Mouse (Mus musculus): ENCODE data around the gene Acvr1. TPM values are rescaled to one million over a fixed set of nuclear protein-coding genes. Genes with fewer than 3 reads are reported as not detected.

Acvr1 gene
- polyA plus RNA-seq, 1 experiment from 2014 or later: 4.2 TPM

DNA sequence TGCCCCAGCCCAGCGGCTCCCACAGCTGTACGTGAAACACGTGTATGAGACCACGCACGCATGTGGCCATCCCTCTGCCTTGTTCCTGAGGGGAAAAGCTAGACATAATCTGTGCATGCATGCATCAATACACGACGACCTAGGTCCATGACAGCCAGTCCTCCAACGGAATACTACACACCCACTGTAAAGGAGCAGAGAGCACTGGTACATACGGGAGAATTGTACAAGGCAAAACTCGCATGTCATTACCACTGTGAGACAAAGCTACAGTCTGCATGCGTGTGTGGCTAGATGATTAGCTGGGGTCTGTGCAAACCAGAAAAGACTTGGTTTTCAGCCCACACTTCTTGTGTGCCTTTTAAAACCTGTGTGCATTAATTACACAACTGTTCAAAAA, 52.5 kb downstream of the Acvr1 start:
- no peak overlapping the region for H3K4me3 ChIP-seq (replicated peaks)
- 93% methylated on average over 11 of the region's 11 CpGs for WGBS
- no peaks in the 10 kb centered on the region for H3K9me3 ChIP-seq
- peaks cover 5% of the 10 kb centered on the region for H3K4me1 ChIP-seq (replicated peaks)
- no peak overlapping the region for H3K4me2 ChIP-seq (replicated peaks)
- H3K27me3 ChIP-seq: no peaks in the 10 kb centered on the region
- no peak overlapping the region for H3K9ac ChIP-seq (replicated peaks)
- H3K27ac ChIP-seq: no peak overlapping the region
- ATAC-seq: no peak
- H3K36me3 ChIP-seq: 0 out of 2 replicates have a peak, but pooled peaks cover 3% of the 10 kb centered on the region

- H3K4me3 ChIP-seq (replicated peaks): no peak overlapping the region
- H3K36me3 ChIP-seq: 0 out of 2 replicates have a peak, but pooled peaks cover 3% of the 10 kb centered on the region
- H3K9me3 ChIP-seq: no peaks in the 10 kb centered on the region
- H3K4me2 ChIP-seq (replicated peaks): no peak overlapping the region
- no peak overlapping the region for H3K27ac ChIP-seq
- ATAC-seq: no peak
- no peaks in the 10 kb centered on the region for H3K27me3 ChIP-seq
- H3K9ac ChIP-seq (replicated peaks): no peak overlapping the region
- WGBS: 89% methylated on average over 3 of the region's 3 CpGs
- peaks cover 5% of the 10 kb centered on the region for H3K4me1 ChIP-seq (replicated peaks)
Measured at GRCm38 (mm10) chr2:58513212-58513611, 53.7 kb downstream of the Acvr1 start.

GRCm38 (mm10) chr2:58510192-58510591, 56.8 kb downstream of the Acvr1 start:
- Histone ChIP-seq H3K27me3 (no peaks in the 10 kb centered on the region), H3K4me1 (replicated peaks) (no peaks in the 10 kb centered on the region), H3K9me3 (no peaks in the 10 kb centered on the region), H3K27ac (no peak overlapping the region), H3K9ac (replicated peaks) (no peak overlapping the region), H3K4me2 (replicated peaks) (no peak overlapping the region), H3K36me3 (0 out of 2 replicates have a peak, but pooled peaks cover 7% of the 10 kb centered on the region), H3K4me3 (replicated peaks) (no peak overlapping the region)
- WGBS: 78% methylated on average over 8 of the region's 8 CpGs
- no peak for ATAC-seq

GRCm38 (mm10) chr2:58505306-58506090, 61.5 kb downstream of the Acvr1 start:
- no peak overlapping the region for H3K27ac ChIP-seq
- H3K36me3 ChIP-seq: 0 out of 2 replicates have a peak, but pooled peaks cover 3% of the 10 kb centered on the region
- no peaks in the 10 kb centered on the region for H3K4me1 ChIP-seq (replicated peaks)
- H3K9ac ChIP-seq (replicated peaks): no peak overlapping the region
- no peaks in the 10 kb centered on the region for H3K27me3 ChIP-seq
- no peak overlapping the region for H3K4me2 ChIP-seq (replicated peaks)
- 83% methylated on average over 9 of the region's 9 CpGs for WGBS
- no peaks in the 10 kb centered on the region for H3K9me3 ChIP-seq
- no peak for ATAC-seq
- H3K4me3 ChIP-seq (replicated peaks): no peak overlapping the region

DNA sequence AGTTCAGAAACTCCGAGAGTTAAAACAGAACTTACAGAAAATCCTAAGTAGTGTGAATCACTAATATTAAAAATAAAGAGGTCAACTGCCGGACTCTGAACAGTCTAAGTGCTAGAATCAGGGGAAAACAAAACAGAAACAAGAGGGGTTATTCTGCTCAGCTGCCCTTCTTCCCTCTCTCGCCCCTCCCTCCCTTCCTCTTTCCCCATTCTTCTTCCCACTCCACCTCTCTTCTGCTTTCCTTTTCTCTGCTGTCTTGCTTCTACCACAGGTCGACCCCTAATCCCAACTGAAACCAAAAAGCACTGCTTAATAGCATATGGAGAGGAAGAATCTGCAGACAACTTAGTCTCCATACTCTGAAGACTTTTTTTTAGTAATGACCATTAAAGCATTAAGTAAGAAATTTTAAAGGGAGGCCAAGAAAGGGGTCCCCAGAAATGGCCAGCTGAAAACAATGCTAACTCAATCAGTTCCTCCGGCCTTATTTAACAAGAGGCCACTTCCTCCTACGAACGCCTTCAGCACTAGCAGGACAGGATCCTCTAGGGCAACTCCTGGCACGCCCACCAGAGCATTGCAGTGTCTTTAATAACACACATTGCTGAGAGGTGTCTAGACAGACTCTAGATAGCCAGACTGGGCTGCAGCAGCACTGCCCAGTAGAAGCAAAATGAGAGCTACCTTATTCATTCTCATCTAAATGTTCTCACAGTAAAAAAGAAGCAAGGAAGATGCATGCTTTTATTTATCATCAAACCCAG, 70.1 kb downstream of the Acvr1 start:
- 92% methylated on average over 8 of the region's 8 CpGs for WGBS
- no peak overlapping the region for H3K27ac ChIP-seq
- no peaks in the 10 kb centered on the region for H3K9me3 ChIP-seq
- H3K36me3 ChIP-seq: no peaks in the 10 kb centered on the region
- no peak overlapping the region for H3K4me2 ChIP-seq (replicated peaks)
- H3K27me3 ChIP-seq: no peaks in the 10 kb centered on the region
- ATAC-seq: no peak
- H3K4me3 ChIP-seq (replicated peaks): no peak overlapping the region
- H3K4me1 ChIP-seq (replicated peaks): no peaks in the 10 kb centered on the region; the same call in 1 of the 2 replicates
- H3K9ac ChIP-seq (replicated peaks): no peak overlapping the region

- H3K9me3 ChIP-seq: no peaks in the 10 kb centered on the region
- no peak overlapping the region for H3K4me2 ChIP-seq (replicated peaks)
- no peak overlapping the region for H3K27ac ChIP-seq
- H3K9ac ChIP-seq (replicated peaks): no peak overlapping the region
- WGBS: 84% methylated on average over 3 of the region's 3 CpGs
- H3K27me3 ChIP-seq: no peaks in the 10 kb centered on the region
- no peaks in the 10 kb centered on the region for H3K36me3 ChIP-seq
- H3K4me1 ChIP-seq (replicated peaks): no peaks in the 10 kb centered on the region; the same call in 1 of the 2 replicates
- no peak for ATAC-seq
- H3K4me3 ChIP-seq (replicated peaks): no peak overlapping the region
Measured at GRCm38 (mm10) chr2:58495271-58495670, 71.7 kb downstream of the Acvr1 start.

DNA sequence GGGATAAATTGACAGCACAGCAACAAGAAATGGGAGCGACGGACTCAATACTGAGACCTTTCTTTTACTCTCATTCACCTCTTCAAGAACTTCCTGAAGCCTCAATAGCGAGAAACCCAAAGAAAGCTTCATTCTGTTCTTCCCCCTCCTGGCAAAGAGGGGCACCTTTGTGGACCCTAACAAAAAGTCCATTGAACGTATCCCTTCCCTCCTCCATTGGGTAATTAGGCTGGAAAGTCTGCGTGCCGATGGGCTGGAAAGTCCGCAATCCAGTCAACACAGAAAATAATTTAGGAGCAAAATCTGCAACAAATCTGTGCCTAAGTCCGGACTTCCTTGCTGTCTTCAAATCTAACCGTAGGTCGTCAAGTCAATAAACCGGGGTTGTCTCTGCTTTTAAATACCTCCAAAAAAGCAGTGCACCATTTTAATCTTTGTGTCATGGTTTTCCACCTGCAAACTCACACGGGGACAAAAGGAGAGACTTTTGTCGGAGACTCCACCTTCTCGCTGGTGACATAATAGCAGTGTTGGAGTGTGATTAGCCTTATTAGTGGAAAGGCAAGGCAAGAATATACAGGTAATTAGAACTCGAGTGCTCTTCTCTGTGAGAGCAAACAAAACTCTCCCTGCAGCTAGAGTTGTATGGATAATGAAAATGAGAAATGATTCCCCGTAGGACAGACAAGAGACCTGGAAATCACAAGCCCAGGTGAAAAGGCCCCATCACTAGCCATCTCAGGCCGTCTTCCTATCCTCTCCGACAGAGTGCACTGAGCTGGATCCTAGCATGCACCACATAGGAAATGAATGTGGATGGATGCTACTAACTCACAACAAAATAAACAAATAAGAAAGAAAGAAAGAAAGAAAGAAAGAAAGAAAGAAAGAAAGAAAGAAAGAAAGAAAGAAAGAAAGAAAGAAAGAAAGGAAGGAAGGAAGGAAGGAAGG, 73.0 kb downstream of the Acvr1 start:
- no peak for ATAC-seq
- Histone ChIP-seq H3K9me3 (no peaks in the 10 kb centered on the region), H3K4me3 (replicated peaks) (no peak overlapping the region), H3K27ac (no peak overlapping the region), H3K4me1 (replicated peaks) (no peaks in the 10 kb centered on the region; the same call in 1 of the 2 replicates), H3K9ac (replicated peaks) (no peak overlapping the region), H3K4me2 (replicated peaks) (no peak overlapping the region), H3K27me3 (no peaks in the 10 kb centered on the region), H3K36me3 (no peaks in the 10 kb centered on the region)
- WGBS: 60% methylated on average over 18 of the region's 18 CpGs

DNA sequence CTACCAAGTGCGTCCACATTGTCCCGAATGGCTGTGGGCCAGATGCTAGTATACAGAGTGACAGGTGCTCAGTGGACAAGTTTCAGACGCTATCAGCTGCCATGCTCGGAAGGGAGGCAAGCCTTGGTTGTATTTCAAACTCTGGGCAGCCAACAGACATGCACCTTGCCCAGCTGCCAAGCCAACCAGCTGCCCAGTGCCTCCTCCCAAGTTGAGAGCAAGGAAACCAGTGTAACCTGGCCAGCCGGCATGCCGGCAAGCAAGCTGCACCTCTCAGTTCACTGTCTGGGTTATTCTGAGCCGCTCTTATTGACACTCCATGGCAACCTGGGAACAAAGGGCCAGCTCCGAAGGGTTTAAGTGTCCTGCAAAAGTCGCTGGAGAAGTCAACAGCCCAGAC, 77.7 kb downstream of the Acvr1 start:
- H3K36me3 ChIP-seq: no peaks in the 10 kb centered on the region
- WGBS: 82% methylated on average over 9 of the region's 9 CpGs
- H3K27me3 ChIP-seq: no peaks in the 10 kb centered on the region
- no peak overlapping the region for H3K4me2 ChIP-seq (replicated peaks)
- H3K9ac ChIP-seq (replicated peaks): no peak overlapping the region
- no peak overlapping the region for H3K27ac ChIP-seq
- no peak for ATAC-seq
- peaks cover 15% of the 10 kb centered on the region for H3K4me1 ChIP-seq (replicated peaks)
- no peaks in the 10 kb centered on the region for H3K9me3 ChIP-seq
- no peak overlapping the region for H3K4me3 ChIP-seq (replicated peaks)

DNA sequence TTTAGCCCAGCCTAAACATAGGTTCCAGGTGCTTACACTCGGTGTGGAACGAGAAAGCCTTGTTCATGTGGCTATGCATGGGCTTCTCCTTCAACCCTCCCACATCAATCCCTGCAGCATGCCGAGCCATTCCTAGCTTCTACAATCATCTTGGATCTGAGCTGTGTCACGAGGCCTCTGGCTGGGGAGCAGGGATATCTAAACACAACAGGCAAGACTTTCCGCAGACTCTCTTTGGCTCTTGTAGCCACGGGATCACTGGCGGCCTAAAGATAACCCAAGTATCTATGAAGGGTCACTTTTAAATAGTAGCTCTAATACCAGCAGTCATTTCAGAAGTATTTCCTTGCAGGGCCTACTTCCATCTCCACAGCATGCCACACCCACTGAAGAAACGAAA, 78.6 kb downstream of the Acvr1 start:
- no peaks in the 10 kb centered on the region for H3K36me3 ChIP-seq
- no peak overlapping the region for H3K27ac ChIP-seq
- H3K4me2 ChIP-seq (replicated peaks): no peak overlapping the region
- H3K27me3 ChIP-seq: no peaks in the 10 kb centered on the region
- no peak overlapping the region for H3K9ac ChIP-seq (replicated peaks)
- no peak for ATAC-seq
- H3K4me3 ChIP-seq (replicated peaks): no peak overlapping the region
- no peaks in the 10 kb centered on the region for H3K9me3 ChIP-seq
- peaks cover 17% of the 10 kb centered on the region for H3K4me1 ChIP-seq (replicated peaks)
- whole genome bisulfite sequencing: 96% methylated on average over 8 of the region's 8 CpGs

GRCm38 (mm10) chr2:58487279-58487560, 79.7 kb downstream of the Acvr1 start:
- 72% methylated on average over 3 of the region's 3 CpGs for WGBS
- peak; percentile 8; the same call in 1 of the 2 replicates for ATAC-seq
- no peak overlapping the region for H3K4me2 ChIP-seq (replicated peaks)
- H3K36me3 ChIP-seq: no peaks in the 10 kb centered on the region
- no peaks in the 10 kb centered on the region for H3K27me3 ChIP-seq
- no peak overlapping the region for H3K4me3 ChIP-seq (replicated peaks)
- H3K27ac ChIP-seq: no peak overlapping the region
- H3K9me3 ChIP-seq: no peaks in the 10 kb centered on the region
- peaks cover 17% of the 10 kb centered on the region for H3K4me1 ChIP-seq (replicated peaks)
- H3K9ac ChIP-seq (replicated peaks): no peak overlapping the region

GRCm38 (mm10) chr2:58486441-58487278, 80.3 kb downstream of the Acvr1 start:
- peak; percentile 61 for ATAC-seq
- no peak overlapping the region for H3K9ac ChIP-seq (replicated peaks)
- WGBS: 46% methylated on average over 13 of the region's 14 CpGs
- no peak overlapping the region for H3K4me3 ChIP-seq (replicated peaks)
- H3K4me1 ChIP-seq (replicated peaks): peaks cover 17% of the 10 kb centered on the region
- no peak overlapping the region for H3K4me2 ChIP-seq (replicated peaks)
- no peaks in the 10 kb centered on the region for H3K9me3 ChIP-seq
- no peak overlapping the region for H3K27ac ChIP-seq
- no peaks in the 10 kb centered on the region for H3K36me3 ChIP-seq
- no peaks in the 10 kb centered on the region for H3K27me3 ChIP-seq

All from midbrain, embryonic 13.5 days (tissue).